Mouse (Mus musculus): ENCODE measurements around the gene Gm8332.
"Not testable (repeated sequence)": the region's sequence is repeated elsewhere in the genome, so short reads cannot be mapped to it uniquely, and the experiment has no call there.

DNA sequence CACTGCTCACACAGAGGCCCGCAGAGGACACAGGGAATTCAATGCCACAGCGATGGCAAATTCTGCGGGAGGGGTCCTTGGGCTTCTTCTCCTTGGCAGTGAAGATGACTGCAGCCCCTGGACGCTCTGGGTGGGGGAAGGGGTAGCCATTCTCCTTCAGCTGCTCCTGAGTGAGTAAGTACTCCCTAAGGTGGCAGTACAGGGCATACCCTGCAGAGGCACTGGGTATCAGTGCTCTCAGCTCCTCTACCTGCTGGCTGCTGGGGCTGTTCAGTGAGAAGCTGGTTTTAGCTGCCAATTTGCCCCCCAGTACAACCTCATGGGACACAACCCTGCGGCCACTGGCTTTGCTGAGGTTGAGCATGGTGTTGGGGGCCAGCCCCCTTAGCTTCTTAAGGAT lies 35.3 kb upstream of the Gm8332 start:
- not testable (repeated sequence) for TF ChIP-seq CTCF (IDR thresholded peaks at IDR 0.05; ENCODE audit: low read depth, low read length); POLR2A (IDR thresholded peaks at IDR 0.05; ENCODE audit: extremely low read depth, insufficient read depth, low read length)

Measured in liver, adult 2 months (tissue).